Mouse (Mus musculus) left cerebral cortex, postnatal 10 days (tissue): ENCODE data around the gene Mlec. TPM values are rescaled to one million over a fixed set of nuclear protein-coding genes. Genes with fewer than 3 reads are reported as not detected.

Experiments
- DNase-seq, 2 experiments: peaks; one replicate each; pipeline ENCODE4 v3.0.0; 2021 to 2022; ENCODE audit warnings: low spot score in 2 of 2, mixed read lengths in 1 of 2; ENCODE audit errors: extremely low spot score in 1 of 2
- intact Hi-C: fragments of 180-260 bp; cut with DNase I; formaldehyde crosslinking; loops from one replicate; pipeline ENCODE4 v1.15.1; 2025
- total RNA-seq, 2 experiments: library from RNA; stranded (reverse); gene quantifications; 2 replicates each; pipeline ENCODE4 v1.2.3; 2021

The Mlec gene
- total RNA-seq = 10 to 100 TPM; 68.0 to 72.3 TPM

DNA sequence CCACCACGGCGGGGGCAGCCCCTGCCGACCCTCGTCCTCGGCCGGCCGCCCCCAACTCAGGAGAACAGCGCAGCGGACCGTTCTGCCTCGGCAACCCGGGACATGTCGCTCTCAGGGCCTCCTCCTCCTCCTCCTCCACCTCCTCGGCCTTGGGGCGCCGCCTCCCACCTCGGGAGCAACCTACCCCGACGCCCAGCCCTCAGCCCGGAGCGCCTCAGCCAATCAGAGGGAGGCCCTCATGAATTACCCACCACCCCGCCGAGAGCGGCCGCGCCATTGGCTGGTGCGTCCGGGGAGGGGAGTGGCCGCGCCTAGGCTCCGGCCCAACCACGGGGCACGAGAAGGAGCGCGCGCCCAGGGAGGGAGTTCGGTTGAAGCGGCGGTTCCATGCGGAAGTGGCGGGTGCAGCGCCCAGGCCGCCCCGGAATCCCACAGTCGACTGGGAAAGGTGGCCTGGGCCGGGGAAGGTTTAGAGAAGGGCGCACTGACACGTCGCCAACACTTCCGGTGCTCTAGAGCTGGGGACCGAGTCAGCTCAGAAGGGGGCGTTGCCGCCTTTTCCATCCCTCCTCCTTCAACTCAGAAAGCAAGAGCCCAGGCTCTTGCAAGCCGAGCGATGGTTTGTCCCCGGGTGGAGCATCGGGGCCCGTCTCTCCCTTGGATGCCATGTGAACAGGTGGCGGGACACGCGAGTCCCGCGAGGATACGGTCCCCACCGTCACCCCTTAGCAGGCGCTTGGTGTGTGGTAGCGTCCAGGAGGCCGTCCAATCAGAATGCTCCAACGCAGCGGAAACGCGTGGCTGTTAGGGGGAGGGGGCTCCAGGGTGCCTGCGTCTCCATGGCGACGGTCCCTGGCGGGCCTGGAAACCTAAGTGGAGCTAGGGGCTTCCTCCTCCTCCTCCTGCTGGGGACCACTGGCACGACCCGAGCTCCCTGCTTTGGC is at the start of gene Mlec:
TSS of gene Mlec (minus strand) at position 140 of the 944 bp plus-strand sequence.
- intact Hi-C loops = no loop called here
- DNase-seq = peak; percentile 98 to 99

GRCm38 (mm10) chr5:115207244-115207643 is 49.3 kb upstream of the Mlec start:
- intact Hi-C loops = no loop called here
- no peak for DNase-seq

DNA sequence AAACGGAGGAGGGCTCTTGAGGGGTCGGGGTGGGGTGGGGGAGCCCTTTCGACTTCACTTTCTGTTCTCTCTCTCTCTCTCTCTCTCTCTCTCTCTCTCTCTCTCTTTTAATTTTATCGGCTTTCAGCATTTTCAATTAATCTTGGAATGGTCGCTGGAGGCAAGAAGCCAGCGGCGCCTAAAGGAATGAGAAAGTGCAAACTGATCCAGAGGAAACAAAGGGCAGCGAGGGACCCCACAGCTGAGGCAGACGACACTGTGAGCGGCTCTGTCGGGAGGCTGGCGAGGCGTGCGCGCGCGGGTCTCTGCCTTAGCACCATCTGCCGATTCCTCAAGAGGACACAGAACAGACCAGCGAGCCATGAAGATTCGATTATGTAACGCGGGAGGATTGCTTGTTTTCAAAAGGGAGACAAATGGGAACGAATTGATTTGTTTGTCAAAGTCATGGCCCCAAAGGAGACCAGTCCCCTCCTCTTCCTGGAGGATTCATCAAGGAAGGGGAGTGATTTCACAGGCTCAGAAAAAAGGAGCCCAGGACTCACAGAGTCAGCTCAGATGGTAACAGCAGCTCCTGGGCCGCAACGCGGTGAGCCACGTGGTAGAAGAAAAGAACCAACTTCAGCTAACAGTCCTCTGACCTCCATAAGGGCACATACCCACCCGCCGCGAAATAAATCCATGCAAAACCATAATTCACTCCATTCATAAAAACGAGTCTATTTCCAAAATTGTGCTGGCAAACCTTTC is 46.8 kb upstream of the Mlec start:
- intact Hi-C loops = no loop called here
- DNase-seq = peak in 1 of 2 experiments; percentile 65

- intact Hi-C loops = no loop called here
- no peak for DNase-seq
Observed at GRCm38 (mm10) chr5:115203735-115204561, 46.0 kb upstream of the Mlec start.

- DNase-seq = no peak
- intact Hi-C loops = loop anchor here (5.0 kb wide), 1 partner anchor 38 kb away; no protein-coding TSS in a partner anchor
Observed at GRCm38 (mm10) chr5:115194626-115195221, 36.7 kb upstream of the Mlec start.

- intact Hi-C loops = loop anchor here (5.0 kb wide), 1 partner anchor 38 kb away; no protein-coding TSS in a partner anchor
- DNase-seq = peak in 1 of 2 experiments; percentile 85
Observed at GRCm38 (mm10) chr5:115193669-115194625, 36.0 kb upstream of the Mlec start, which contains the start of gene Cabp1. Cabp1 (minus strand) TSS chr5:115194381.

DNA sequence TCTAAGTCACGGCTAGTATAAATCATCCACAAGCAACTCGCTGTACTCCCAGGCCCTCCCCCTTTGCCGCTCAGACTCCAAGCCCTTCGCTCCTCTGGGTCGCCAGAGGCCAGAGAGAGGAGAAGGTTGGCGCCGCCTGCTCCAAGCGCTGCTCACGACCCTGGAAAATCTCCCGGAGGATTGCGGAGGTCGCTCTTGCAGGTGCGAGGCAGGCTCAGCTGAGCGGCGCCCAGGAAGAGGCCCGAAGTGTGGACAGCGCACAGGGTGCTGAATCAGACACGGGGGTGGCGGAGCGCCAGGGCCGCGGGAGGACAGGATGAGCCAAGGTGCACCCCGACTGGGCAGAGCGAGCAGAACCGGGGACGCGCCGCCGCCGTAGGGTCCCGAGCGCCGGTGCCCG is 35.2 kb upstream of the Mlec start:
- intact Hi-C loops = loop anchor here (5.0 kb wide), 1 partner anchor 39 kb away; no protein-coding TSS in a partner anchor
- peak in 1 of 2 experiments; percentile 82 for DNase-seq

DNA sequence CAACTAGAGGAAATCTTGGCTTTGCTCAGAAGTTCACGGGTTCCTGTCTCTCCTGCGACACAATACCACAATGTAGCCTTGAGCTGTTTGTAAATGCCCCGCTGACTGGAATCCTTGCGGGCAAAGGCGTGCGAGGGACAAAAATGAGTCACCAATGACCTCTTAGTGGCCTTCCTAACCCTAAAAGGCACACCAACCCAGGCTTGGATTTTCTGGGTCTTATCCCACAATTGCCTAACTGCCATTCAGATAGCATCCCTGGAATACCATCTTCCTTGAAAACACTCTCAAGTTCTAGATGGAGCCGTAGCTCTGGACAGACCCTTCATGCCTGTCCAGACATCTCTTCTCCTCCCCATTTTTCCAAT is 34.8 kb upstream of the Mlec start:
- DNase-seq = no peak
- intact Hi-C loops = loop anchor here (5.0 kb wide), 1 partner anchor 39 kb away; no protein-coding TSS in a partner anchor

DNA sequence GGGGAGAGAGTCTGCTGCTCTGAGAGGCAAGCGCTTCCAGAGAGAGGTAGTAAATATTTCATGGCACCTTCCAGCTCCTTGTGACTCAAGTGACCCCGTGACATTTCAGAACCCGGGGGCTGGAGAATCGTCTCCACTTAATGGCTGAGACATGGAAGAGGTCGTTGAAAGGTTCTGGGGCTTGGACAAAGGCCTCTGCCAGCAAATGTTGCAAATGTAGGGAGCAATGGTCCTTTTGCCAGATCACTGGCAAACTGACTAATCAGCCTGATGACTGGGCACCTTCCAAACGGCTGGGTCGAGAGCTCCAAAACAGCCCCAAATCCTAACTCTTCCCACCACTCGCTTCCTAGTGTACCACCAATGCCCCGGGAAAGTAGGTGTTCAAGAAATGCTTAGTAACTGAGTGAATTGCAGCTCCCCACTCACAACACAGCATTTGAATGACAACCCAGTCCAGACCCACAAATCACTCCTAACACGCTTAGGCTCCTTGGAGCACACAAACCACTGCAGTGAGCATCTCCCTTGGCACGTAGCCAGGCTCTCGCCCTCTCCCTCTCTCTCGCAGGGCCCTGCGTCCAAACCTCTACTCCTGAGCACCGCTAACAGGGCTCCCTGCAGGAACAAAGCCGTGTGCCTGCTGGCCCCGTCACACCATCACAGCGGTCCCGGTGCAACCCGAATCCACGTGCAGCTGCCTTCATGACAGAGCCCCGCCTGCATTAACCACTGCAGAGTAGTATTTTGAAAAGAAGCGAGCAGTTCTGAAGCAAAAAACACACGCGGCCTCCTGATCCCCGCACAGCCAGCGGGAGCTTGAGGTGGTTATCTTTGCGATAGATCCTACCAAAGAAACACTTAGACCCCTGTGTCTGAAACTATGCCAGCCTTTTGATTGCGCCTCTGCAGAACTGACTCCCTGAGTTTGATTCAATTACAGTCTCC is 34.2 kb upstream of the Mlec start:
- DNase-seq = peak in 1 of 2 experiments; percentile 61
- intact Hi-C loops = loop anchor here (5.0 kb wide), 1 partner anchor 40 kb away; no protein-coding TSS in a partner anchor

- no peak for DNase-seq
- intact Hi-C loops = loop anchor here (5.0 kb wide), 1 partner anchor 42 kb away; no protein-coding TSS in a partner anchor
Observed at GRCm38 (mm10) chr5:115190081-115190480, 32.1 kb upstream of the Mlec start.

GRCm38 (mm10) chr5:115188824-115189223 is 30.8 kb upstream of the Mlec start:
- intact Hi-C loops = no loop called here
- peak in 1 of 2 experiments; percentile 47 for DNase-seq

DNA sequence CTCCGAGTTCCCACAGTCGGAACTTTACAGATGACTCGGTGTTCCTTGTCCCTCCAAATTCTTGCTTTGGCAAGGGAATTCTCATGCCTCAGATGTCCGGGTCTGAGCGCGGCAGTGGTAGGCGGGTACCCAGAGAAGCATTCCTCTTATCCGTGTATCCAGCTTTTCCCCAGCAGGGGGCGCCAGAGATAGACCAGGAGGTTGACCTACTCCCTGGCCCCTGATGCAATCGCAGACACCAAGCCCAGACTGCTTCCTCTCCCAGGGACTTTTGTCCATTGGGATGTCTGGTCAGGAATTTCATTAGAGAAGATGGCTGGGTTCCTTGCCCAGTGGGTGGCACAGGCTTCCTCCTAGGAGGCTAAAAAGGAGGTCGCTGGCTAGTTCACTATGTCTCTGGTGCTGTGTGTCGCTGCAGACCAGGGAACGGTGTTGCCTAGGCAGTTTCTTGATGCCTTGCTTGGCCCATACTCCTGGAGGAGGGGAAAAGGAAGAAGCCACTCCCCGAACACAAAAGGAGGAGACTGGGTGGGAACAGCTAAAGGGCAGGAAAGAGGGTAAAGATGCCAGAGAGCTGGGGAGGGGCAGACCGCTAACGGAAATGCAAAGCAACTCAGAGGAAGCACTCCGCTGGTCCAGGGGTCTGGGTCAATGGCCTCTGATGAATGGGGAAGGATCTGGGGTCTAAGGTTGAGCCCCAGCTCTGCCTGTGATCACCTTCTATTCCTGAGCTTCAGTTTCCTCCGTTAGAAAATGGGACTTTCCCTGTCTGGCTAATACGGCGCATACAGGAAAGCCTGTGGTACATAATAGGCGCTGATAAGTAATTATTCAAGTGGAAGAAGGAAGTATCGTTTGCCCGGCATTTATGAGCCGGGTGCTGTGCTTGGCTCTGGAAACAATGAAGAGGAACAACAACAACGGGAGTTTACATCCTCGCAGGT is 29.5 kb upstream of the Mlec start:
- DNase-seq = peak; percentile 88 to 93
- intact Hi-C loops = no loop called here

DNA sequence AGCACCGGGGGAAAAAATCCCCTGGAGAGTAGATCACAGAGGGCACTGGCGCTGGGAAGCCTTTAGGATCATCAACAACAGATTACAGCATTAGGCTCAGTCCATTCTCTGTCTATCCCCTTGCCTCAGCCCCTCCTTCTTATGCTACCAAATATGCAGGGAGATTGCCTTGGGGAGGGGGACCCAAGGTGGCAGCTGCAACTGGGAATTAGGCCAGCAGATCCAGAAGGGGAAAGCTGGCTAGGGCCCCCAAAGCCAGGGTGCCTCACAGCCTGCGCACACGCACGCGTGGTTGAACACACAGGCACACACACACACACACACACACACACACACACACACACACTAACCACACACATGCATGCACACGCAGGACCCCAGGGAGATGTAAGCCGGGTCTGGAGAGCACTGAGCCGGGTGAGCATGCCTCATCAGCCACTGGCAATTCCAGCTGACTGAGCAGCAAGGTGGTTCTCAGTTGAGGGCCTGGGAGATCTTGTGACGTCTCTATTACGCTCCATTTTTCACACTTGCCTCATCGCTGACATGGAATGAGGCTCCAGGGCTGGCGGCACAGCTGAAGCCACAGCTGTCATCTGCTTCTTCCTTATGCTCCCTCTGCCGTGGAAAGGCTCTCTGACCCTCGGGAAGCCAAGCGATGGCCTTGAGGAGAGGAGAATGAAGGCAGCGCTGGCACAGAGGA is 28.5 kb upstream of the Mlec start:
- intact Hi-C loops = no loop called here
- DNase-seq = no peak

GRCm38 (mm10) chr5:115184726-115185125 is 26.7 kb upstream of the Mlec start:
- intact Hi-C loops = no loop called here
- peak in 1 of 2 experiments; percentile 78 for DNase-seq
